Mouse (Mus musculus) cerebellum, adult 11-12 months (tissue): Measurements from ENCODE around the gene Nfkbie.

Experiments used
- DNase-seq: peaks from one replicate; pipeline ENCODE4 v3.0.0; 2022

The Nfkbie gene

GRCm38 (mm10) chr17:45555452-45556106 lies at the start of gene Nfkbie:
Gene Nfkbie, plus strand, starts transcription at chr17:45555703.
- peak; percentile 91 for DNase-seq

GRCm38 (mm10) chr17:45505941-45506465 lies 49.5 kb upstream of the Nfkbie start:
- peak; percentile 58 for DNase-seq

- DNase-seq: peak; percentile 92
These were observed 48.8 kb upstream of the Nfkbie start, which contains the start of gene Aars2 for GRCm38 (mm10) chr17:45506700-45507189. Gene Aars2, plus strand, starts transcription at chr17:45506841.

GRCm38 (mm10) chr17:45510871-45511270 lies 44.6 kb upstream of the Nfkbie start:
- DNase-seq: no peak

- DNase-seq: no peak
These were observed 43.7 kb upstream of the Nfkbie start for GRCm38 (mm10) chr17:45511757-45512156.

- no peak for DNase-seq
These were observed 40.2 kb upstream of the Nfkbie start for GRCm38 (mm10) chr17:45515204-45515726.

- DNase-seq: no peak
These were observed 39.7 kb upstream of the Nfkbie start for GRCm38 (mm10) chr17:45515806-45516205.

GRCm38 (mm10) chr17:45516488-45516887 lies 39.0 kb upstream of the Nfkbie start:
- peak; percentile 88 for DNase-seq

GRCm38 (mm10) chr17:45517135-45517534 lies 38.4 kb upstream of the Nfkbie start:
- DNase-seq: peak; percentile 65

GRCm38 (mm10) chr17:45517549-45518215 lies 37.8 kb upstream of the Nfkbie start:
- peak; percentile 60 for DNase-seq

- DNase-seq: peak; percentile 96
These were observed 36.6 kb upstream of the Nfkbie start for GRCm38 (mm10) chr17:45518766-45519475.

- DNase-seq: peak; percentile 68
These were observed 35.4 kb upstream of the Nfkbie start for GRCm38 (mm10) chr17:45520136-45520535.

GRCm38 (mm10) chr17:45523263-45523662 lies 32.2 kb upstream of the Nfkbie start, which contains the start of gene Tcte1:
Gene Tcte1, plus strand, starts transcription at chr17:45523434.
- DNase-seq: no peak

- peak; percentile 64 for DNase-seq
These were observed 30.5 kb upstream of the Nfkbie start for GRCm38 (mm10) chr17:45524961-45525360.

GRCm38 (mm10) chr17:45526571-45526970 lies 28.9 kb upstream of the Nfkbie start:
- DNase-seq: peak; percentile 70

GRCm38 (mm10) chr17:45530346-45530782 lies 25.1 kb upstream of the Nfkbie start:
- DNase-seq: peak; percentile 94

GRCm38 (mm10) chr17:45532896-45533295 lies 22.6 kb upstream of the Nfkbie start:
- DNase-seq: no peak

GRCm38 (mm10) chr17:45536264-45536663 lies 19.2 kb upstream of the Nfkbie start:
- DNase-seq: no peak

- DNase-seq: no peak
These were observed 17.1 kb upstream of the Nfkbie start for GRCm38 (mm10) chr17:45538394-45538793.

- DNase-seq: peak; percentile 49
These were observed 15.8 kb upstream of the Nfkbie start for GRCm38 (mm10) chr17:45539664-45540063.

GRCm38 (mm10) chr17:45542129-45542528 lies 13.4 kb upstream of the Nfkbie start:
- DNase-seq: peak; percentile 49

- peak; percentile 78 for DNase-seq
These were observed 12.8 kb upstream of the Nfkbie start for GRCm38 (mm10) chr17:45542705-45543104.

- peak; percentile 67 for DNase-seq
These were observed 12.4 kb upstream of the Nfkbie start for GRCm38 (mm10) chr17:45543115-45543514.
